Mouse (Mus musculus) CH12.LX (cell line): ENCODE data around the gene Jkamp. TPM values are rescaled to one million over a fixed set of nuclear protein-coding genes. Genes with fewer than 3 reads are reported as not detected.

ENCODE experiments used
- DNase-seq: peaks from one replicate; pipeline ENCODE4 v3.0.0-alpha.2; 2013; ENCODE audit errors: extremely low read depth
- H3K27ac ChIP-seq: 2 replicates; pipeline ENCODE4 v1.5.1; 2012; ENCODE audit warnings: low read depth, mild to moderate bottlenecking, control low read depth, moderate library complexity; ENCODE audit not compliant: insufficient read depth
- H3K27me3 ChIP-seq: replicated peaks from 2 replicates; pipeline ENCODE3; 2012; ENCODE audit warnings: inconsistent platforms
- H3K36me3 ChIP-seq, 2 experiments: replicated peaks in 1 of 2; 2 replicates each; pipeline versions ENCODE3 to v1.6.1; 2012; ENCODE audit warnings: inconsistent platforms in 1 of 2, low read length in 1 of 2, mild to moderate bottlenecking in 1 of 2, mixed read lengths in 1 of 2, moderate library complexity in 1 of 2; ENCODE audit not compliant: control insufficient read depth in 1 of 2, insufficient read depth in 1 of 2
- H3K4me1 ChIP-seq, 2 experiments: 2 replicates each; pipeline ENCODE4 v1.6.1; 2012; ENCODE audit warnings: inconsistent platforms in 1 of 2, moderate library complexity in 1 of 2; ENCODE audit not compliant: insufficient read depth in 2 of 2, control insufficient read depth in 1 of 2
- H3K4me2 ChIP-seq: 2 replicates; pipeline ENCODE4 v1.6.1; 2012; ENCODE audit warnings: low read depth, mild to moderate bottlenecking, control low read depth; ENCODE audit not compliant: poor library complexity, insufficient read depth, severe bottlenecking
- H3K4me3 ChIP-seq, 3 experiments: fragments of 150-350 bp in 1 of 3; sonication (generic) in 1 of 3; replicated peaks in 1 of 3; 2 replicates each; pipeline versions ENCODE3 to v1.5.1; 2011 to 2012; ENCODE audit warnings: low read depth in 2 of 3, low read length in 2 of 3, mild to moderate bottlenecking in 2 of 3, moderate library complexity in 2 of 3, control low read depth in 1 of 3, improper control_type of control experiment in 1 of 3, inconsistent platforms in 1 of 3, mixed read lengths in 1 of 3; ENCODE audit not compliant: poor library complexity in 1 of 3
- H3K79me2 ChIP-seq: replicated peaks from 2 replicates; pipeline ENCODE4 v1.6.1; 2012; ENCODE audit warnings: mild to moderate bottlenecking, moderate library complexity; ENCODE audit not compliant: control insufficient read depth, poor library complexity, insufficient read depth, severe bottlenecking; ENCODE audit errors: extremely low read depth
- H3K9ac ChIP-seq: 2 replicates; pipeline ENCODE4 v1.6.1; 2012; ENCODE audit warnings: low read depth, mild to moderate bottlenecking, control low read depth, moderate library complexity; ENCODE audit not compliant: insufficient read depth
- H3K9me3 ChIP-seq: replicated peaks from 2 replicates; pipeline ENCODE3; 2012; ENCODE audit warnings: low read length, inconsistent platforms, mixed read lengths
- BHLHE40 ChIP-seq: IDR thresholded peaks from 2 replicates; pipeline ENCODE4 v1.6.1; 2011; ENCODE audit warnings: mild to moderate bottlenecking, low read depth, low read length, improper control_type of control experiment
- CHD1 ChIP-seq: IDR thresholded peaks from 2 replicates; pipeline ENCODE4 v1.6.1; 2012; ENCODE audit warnings: low read depth, low read length, improper control_type of control experiment, inconsistent platforms
- CHD2 ChIP-seq: IDR thresholded peaks from 2 replicates; pipeline ENCODE4 v1.6.1; 2011; ENCODE audit warnings: low read length, improper control_type of control experiment
- CTCF ChIP-seq, 2 experiments: IDR thresholded peaks in 1 of 2; conservative IDR thresholded peaks in 1 of 2; 2 replicates each; pipeline ENCODE4 v1.5.1; 2011 to 2012; ENCODE audit warnings: low read depth in 2 of 2, low read length in 2 of 2, improper control_type of control experiment in 1 of 2, inconsistent platforms in 1 of 2, mild to moderate bottlenecking in 1 of 2, moderate library complexity in 1 of 2
- E2F4 ChIP-seq: IDR thresholded peaks from 2 replicates; pipeline ENCODE4 v1.6.1; 2011; ENCODE audit warnings: low read depth, low read length, improper control_type of control experiment; ENCODE audit not compliant: insufficient replicate concordance
- ELF1 ChIP-seq: IDR thresholded peaks from 2 replicates; pipeline ENCODE4 v1.6.1; 2014; ENCODE audit warnings: low read depth, mild to moderate bottlenecking, inconsistent platforms, low read length, improper control_type of control experiment
- EP300 ChIP-seq: IDR thresholded peaks from 2 replicates; pipeline ENCODE4 v1.6.1; 2011; ENCODE audit warnings: low read length, improper control_type of control experiment
- ETS1 ChIP-seq: conservative IDR thresholded peaks from 2 replicates; pipeline ENCODE4 v1.6.1; 2012; ENCODE audit warnings: low read depth, mild to moderate bottlenecking, inconsistent platforms, low read length, improper control_type of control experiment, moderate library complexity
- GABPA ChIP-seq: IDR thresholded peaks from 2 replicates; pipeline ENCODE4 v1.6.1; 2012; ENCODE audit warnings: low read depth, low read length, improper control_type of control experiment, inconsistent platforms; ENCODE audit not compliant: insufficient replicate concordance
- HCFC1 ChIP-seq: IDR thresholded peaks from 2 replicates; pipeline ENCODE4 v1.6.1; 2012; ENCODE audit warnings: low read depth, mild to moderate bottlenecking, inconsistent platforms, low read length, improper control_type of control experiment
- IRF4 ChIP-seq: IDR thresholded peaks from 2 replicates; pipeline ENCODE4 v1.6.1; 2014; ENCODE audit warnings: low read depth, mild to moderate bottlenecking, inconsistent platforms, low read length, improper control_type of control experiment
- JUN ChIP-seq: IDR thresholded peaks from 2 replicates; pipeline ENCODE4 v1.6.1; 2011; ENCODE audit warnings: low read depth, mild to moderate bottlenecking, low read length, improper control_type of control experiment, moderate library complexity; ENCODE audit not compliant: insufficient read depth
- JUND ChIP-seq: conservative IDR thresholded peaks from 2 replicates; pipeline ENCODE4 v1.6.1; 2011; ENCODE audit warnings: low read depth, low read length, improper control_type of control experiment
- KAT2A ChIP-seq: IDR thresholded peaks from 2 replicates; pipeline ENCODE4 v1.6.1; 2012; ENCODE audit warnings: low read length, improper control_type of control experiment, inconsistent platforms; ENCODE audit not compliant: insufficient replicate concordance
- MAFK ChIP-seq: IDR thresholded peaks from 2 replicates; pipeline ENCODE4 v1.6.1; 2011; ENCODE audit warnings: low read length, improper control_type of control experiment; ENCODE audit not compliant: insufficient replicate concordance
- MAX ChIP-seq: IDR thresholded peaks from 2 replicates; pipeline ENCODE4 v1.6.1; 2011; ENCODE audit warnings: low read length, improper control_type of control experiment
- MAZ ChIP-seq: IDR thresholded peaks from 2 replicates; pipeline ENCODE4 v1.6.1; 2012; ENCODE audit warnings: low read depth, mild to moderate bottlenecking, inconsistent platforms, low read length, improper control_type of control experiment, moderate library complexity
- MEF2A ChIP-seq: IDR thresholded peaks from 2 replicates; pipeline ENCODE4 v1.6.1; 2014; ENCODE audit warnings: low read depth, mild to moderate bottlenecking, inconsistent platforms, low read length, improper control_type of control experiment, borderline replicate concordance
- MXI1 ChIP-seq: IDR thresholded peaks from 2 replicates; pipeline ENCODE4 v1.6.1; 2011; ENCODE audit warnings: mild to moderate bottlenecking, low read depth, low read length, improper control_type of control experiment
- MYC ChIP-seq: IDR thresholded peaks from 2 replicates; pipeline ENCODE4 v1.6.1; 2011; ENCODE audit warnings: low read depth, mild to moderate bottlenecking, improper control_type of control experiment, low read length
- NELFE ChIP-seq: IDR thresholded peaks from 2 replicates; pipeline ENCODE4 v1.6.1; 2011; ENCODE audit warnings: low read depth, low read length, improper control_type of control experiment
- NRF1 ChIP-seq: IDR thresholded peaks from 2 replicates; pipeline ENCODE4 v1.6.1; 2014; ENCODE audit warnings: low read depth, mild to moderate bottlenecking, inconsistent platforms, low read length, improper control_type of control experiment, moderate library complexity
- PAX5 ChIP-seq: IDR thresholded peaks from 2 replicates; pipeline ENCODE4 v1.6.1; 2012; ENCODE audit warnings: low read length, inconsistent platforms, mixed read lengths
- POLR2A ChIP-seq: IDR thresholded peaks from 2 replicates; pipeline ENCODE4 v1.6.1; 2011; ENCODE audit warnings: low read depth, mild to moderate bottlenecking, improper control_type of control experiment, low read length
- POLR2AphosphoS2 ChIP-seq: IDR thresholded peaks from 2 replicates; pipeline ENCODE4 v1.6.1; 2011; ENCODE audit warnings: low read depth, low read length, improper control_type of control experiment
- RAD21 ChIP-seq: IDR thresholded peaks from 2 replicates; pipeline ENCODE4 v1.6.1; 2011; ENCODE audit warnings: low read depth, mild to moderate bottlenecking, low read length, improper control_type of control experiment, moderate library complexity
- RCOR1 ChIP-seq: conservative IDR thresholded peaks from 2 replicates; pipeline ENCODE4 v1.6.1; 2012; ENCODE audit warnings: low read depth, mild to moderate bottlenecking, inconsistent platforms, low read length, improper control_type of control experiment
- SIN3A ChIP-seq: IDR thresholded peaks from 2 replicates; pipeline ENCODE4 v1.6.1; 2012; ENCODE audit warnings: low read length, improper control_type of control experiment, inconsistent platforms
- SMC3 ChIP-seq: IDR thresholded peaks from 2 replicates; pipeline ENCODE4 v1.6.1; 2011; ENCODE audit warnings: low read depth, low read length, improper control_type of control experiment
- TBP ChIP-seq: conservative IDR thresholded peaks from 2 replicates; pipeline ENCODE4 v1.6.1; 2011; ENCODE audit warnings: low read depth, low read length, improper control_type of control experiment
- TCF12 ChIP-seq: IDR thresholded peaks from 2 replicates; pipeline ENCODE4 v1.6.1; 2014; ENCODE audit warnings: low read depth, mild to moderate bottlenecking, inconsistent platforms, low read length, improper control_type of control experiment
- UBTF ChIP-seq: IDR thresholded peaks from 2 replicates; pipeline ENCODE4 v1.6.1; 2012; ENCODE audit warnings: low read depth, mild to moderate bottlenecking, inconsistent platforms, low read length, improper control_type of control experiment, moderate library complexity
- USF1 ChIP-seq: IDR thresholded peaks from 2 replicates; pipeline ENCODE4 v1.6.1; 2014; ENCODE audit warnings: low read depth, mild to moderate bottlenecking, inconsistent platforms, low read length, improper control_type of control experiment
- USF2 ChIP-seq: conservative IDR thresholded peaks from 2 replicates; pipeline ENCODE4 v1.6.1; 2011; ENCODE audit warnings: low read depth, low read length, improper control_type of control experiment
- ZC3H11A ChIP-seq: IDR thresholded peaks from 2 replicates; pipeline ENCODE4 v1.6.1; 2012; ENCODE audit warnings: low read depth, mild to moderate bottlenecking, inconsistent platforms, low read length, improper control_type of control experiment
- ZKSCAN1 ChIP-seq: IDR thresholded peaks from 2 replicates; pipeline ENCODE4 v1.6.1; 2012; ENCODE audit warnings: low read depth, inconsistent platforms, low read length, improper control_type of control experiment, borderline replicate concordance
- ZMIZ1 ChIP-seq: IDR thresholded peaks from 2 replicates; pipeline ENCODE4 v1.6.1; 2012; ENCODE audit warnings: low read depth, mild to moderate bottlenecking, inconsistent platforms, low read length, improper control_type of control experiment
- ZNF384 ChIP-seq: IDR thresholded peaks from 2 replicates; pipeline ENCODE4 v1.6.1; 2012; ENCODE audit warnings: low read depth, low read length, improper control_type of control experiment, inconsistent platforms
- dilution Hi-C: fragments of 300-500 bp; cut with MboI; formaldehyde crosslinking; loops from 2 replicates; pipeline ENCODE4 v1.14.3; 2020; ENCODE audit warnings: low sequenced_read_pairs; ENCODE audit not compliant: extremely low pct_unique_long_range_greater_than_20kb, extremely low pct_ligation_motif_present
- in situ Hi-C: fragments of 300-500 bp; cut with MboI; formaldehyde crosslinking; loops from 3 replicates; pipeline ENCODE4 v1.14.3; 2019; ENCODE audit warnings: low sequenced_read_pairs, low pct_ligation_motif_present, low pct_unique_long_range_greater_than_20kb, mixed read lengths
- polyA plus RNA-seq: library from polyadenylated mRNA; unstranded; fragments of >175 nt; gene quantifications from 2 replicates; pipeline ENCODE4 v1.2.1, GENCODE M21; 2012; ENCODE audit warnings: low read depth; ENCODE audit not compliant: insufficient read length
- total RNA-seq, 2 experiments: library from RNA; depleted of rRNA; stranded (reverse); fragments of 300-350 nt in 1 of 2; fragments of >200 nt in 1 of 2; gene quantifications; 2 replicates each; pipeline ENCODE4 v1.2.3; 2012 to 2014

Jkamp gene
- total RNA-seq (2012; rRNA removed) (16.8 and 20.0 TPM in 2 replicates), total RNA-seq (2014; rRNA removed) (28.9 and 35.0 TPM in 2 replicates), polyA plus RNA-seq (21.6 and 27.5 TPM in 2 replicates)

- Histone ChIP-seq H3K9ac (peak within 1 kb of the TSS; percentile 82), H3K9me3 (no peaks in the 10 kb centered on the region), H3K36me3 (peaks cover 5 to 8% of the 10 kb centered on the region in 2 experiments), H3K27ac (no peak within 1 kb of the TSS), H3K79me2 (no peaks in the 10 kb centered on the region)
- in situ Hi-C loops = no loop called here
- TF ChIP-seq USF2 (no peak), KAT2A (no peak), POLR2A (peak; percentile 65), MEF2A (0 out of 2 replicates have a peak, but pooled peaks have one; percentile 19), MAFK (no peak), ZMIZ1 (no peak; the same call in 1 of the 2 replicates), NRF1 (peak; percentile 9; the same call in 1 of the 2 replicates), CHD1 (no peak), TCF12 (no peak), MAX (peak; percentile 31; the same call in 1 of the 2 replicates), SMC3 (no peak), IRF4 (no peak), POLR2AphosphoS2 (no peak), HCFC1 (peak; percentile 58), CHD2 (no peak), ZKSCAN1 (no peak), NELFE (peak; percentile 69), ELF1 (peak; percentile 98), JUN (no peak), RAD21 (no peak), SIN3A (0 out of 2 replicates have a peak, but pooled peaks have one; percentile 55), ZC3H11A (no peak), PAX5 (no peak), RCOR1 (no peak), E2F4 (no peak), ETS1 (no peak), UBTF (peak; percentile 33; the same call in 1 of the 2 replicates), JUND (no peak), ZNF384 (no peak), MYC (0 out of 2 replicates have a peak, but pooled peaks have one; percentile 45), MAZ (no peak), BHLHE40 (no peak; the same call in 1 of the 2 replicates), EP300 (no peak), GABPA (no peak), USF1 (no peak), CTCF (conservative IDR thresholded peaks at IDR 0.05 in 1 of 2, IDR thresholded peaks at IDR 0.05 in 1 of 2; ENCODE audit: low read depth in 2 of 2, low read length in 2 of 2) (no peak), MXI1 (no peak; the same call in none of the 2 replicates), TBP (0 out of 2 replicates have a peak, but pooled peaks have one; percentile 2)
- TF ChIP-seq, all 38 proteins: peak for 11
- dilution Hi-C loops = no loop called here
- peaks cover 4 to 21% of the 10 kb centered on the region in 2 experiments; a peak in 3 of 4 replicates for H3K4me1 ChIP-seq
- peak within 1 kb of the TSS; percentile 97 for H3K4me2 ChIP-seq
- peak within 1 kb of the TSS; percentile 81 to 97 (median 84) for H3K4me3 ChIP-seq
- H3K27me3 ChIP-seq = no peaks in the 10 kb centered on the region
- DNase-seq = peak; percentile 100
Measured at GRCm38 (mm10) chr12:72085329-72086165, at the start of gene Jkamp, which contains the start of gene L3hypdh. TSS of gene Jkamp (plus strand) at chr12:72085589. TSS of gene L3hypdh (minus strand) at chr12:72085439.
